Mouse (Mus musculus): Measurements from ENCODE around the gene Itga8. TPM values are rescaled to one million over a fixed set of nuclear protein-coding genes. Genes with fewer than 3 reads are reported as not detected.

Itga8 gene
- polyA plus RNA-seq, 1 experiment from 2014 or later = 8.1 TPM

DNA sequence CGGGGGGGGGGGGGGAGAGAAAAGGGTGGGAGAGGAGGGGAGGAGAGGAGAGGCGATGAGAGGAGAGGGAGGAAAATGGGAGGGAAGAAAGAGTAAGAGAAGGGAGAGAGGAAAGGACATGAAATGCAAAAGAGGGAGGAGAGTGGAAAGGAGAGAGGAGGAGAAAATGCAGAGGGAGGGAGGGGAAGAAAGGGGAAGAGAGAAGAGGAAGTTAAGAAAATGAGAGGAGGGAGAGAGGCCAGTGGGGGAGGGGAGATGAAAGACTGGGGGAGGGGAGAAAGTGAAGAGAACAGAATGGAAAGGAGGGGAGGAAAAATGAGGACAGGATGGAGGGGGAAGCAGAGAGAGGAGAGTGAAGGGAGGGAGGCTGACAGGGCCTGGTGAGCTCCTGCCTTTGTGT is 74.5 kb downstream of the Itga8 start:
- DNase-seq (ENCODE audit: low spot score) (no peak), ATAC-seq (replicated peaks; ENCODE audit: low FRiP score) (no peak)
- Histone ChIP-seq H3K4me3 (ENCODE audit: low read depth, low read length) (no peak overlapping the region), H3K36me3 (ENCODE audit: control insufficient read depth, insufficient read depth, low read length) (no peaks in the 10 kb centered on the region), H3K4me2 (no peak overlapping the region), H3K4me1 (replicated peaks; ENCODE audit: control insufficient read depth, insufficient read depth, low read length) (no peaks in the 10 kb centered on the region), H3K9me3 (ENCODE audit: control insufficient read depth, low read length) (no peaks in the 10 kb centered on the region), H3K9ac (ENCODE audit: low read depth, low read length) (no peak overlapping the region), H3K27me3 (replicated peaks; ENCODE audit: control insufficient read depth, insufficient read depth, low read length) (no peaks in the 10 kb centered on the region), H3K27ac (ENCODE audit: low read depth, low read length) (no peak overlapping the region)
- 48% methylated on average over 2 of the region's 2 CpGs for WGBS

- Histone ChIP-seq H3K4me1 (replicated peaks; ENCODE audit: control insufficient read depth, insufficient read depth, low read length) (no peaks in the 10 kb centered on the region), H3K36me3 (ENCODE audit: control insufficient read depth, insufficient read depth, low read length) (no peaks in the 10 kb centered on the region), H3K4me3 (ENCODE audit: low read depth, low read length) (no peak overlapping the region), H3K4me2 (no peak overlapping the region), H3K27me3 (replicated peaks; ENCODE audit: control insufficient read depth, insufficient read depth, low read length) (no peaks in the 10 kb centered on the region), H3K9me3 (ENCODE audit: control insufficient read depth, low read length) (no peaks in the 10 kb centered on the region), H3K9ac (ENCODE audit: low read depth, low read length) (no peak overlapping the region), H3K27ac (ENCODE audit: low read depth, low read length) (no peak overlapping the region)
- ATAC-seq (replicated peaks; ENCODE audit: low FRiP score) (no peak), DNase-seq (ENCODE audit: low spot score) (no peak)
- WGBS = 53% methylated on average over 1 of the region's 1 CpGs
These were observed 75.4 kb downstream of the Itga8 start for GRCm38 (mm10) chr2:12226367-12226766.

DNA sequence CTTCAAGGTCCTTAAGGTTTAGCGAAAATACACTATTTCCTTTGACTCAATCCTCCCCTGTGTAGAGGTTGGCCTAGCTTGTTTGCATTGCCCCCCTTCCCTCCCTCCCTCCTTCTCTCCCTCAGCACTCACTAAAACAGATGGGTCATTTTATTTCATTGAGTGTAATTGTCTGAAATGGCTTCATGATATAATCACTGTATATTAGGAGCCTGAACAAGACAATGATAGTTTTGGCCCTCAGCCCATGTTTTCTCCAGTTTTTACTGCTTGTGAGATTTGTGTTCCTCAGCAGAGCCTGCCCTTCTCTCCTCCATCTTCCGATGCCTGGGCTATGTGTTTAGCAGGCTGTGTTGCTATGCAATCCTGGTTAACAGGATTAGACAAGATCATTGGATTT is 80.1 kb downstream of the Itga8 start:
- no peak overlapping the region for H3K4me2 ChIP-seq
- H3K27ac ChIP-seq (ENCODE audit: low read depth, low read length) = no peak overlapping the region
- no peaks in the 10 kb centered on the region for H3K27me3 ChIP-seq (replicated peaks; ENCODE audit: control insufficient read depth, insufficient read depth, low read length)
- H3K9me3 ChIP-seq (ENCODE audit: control insufficient read depth, low read length) = no peaks in the 10 kb centered on the region
- H3K4me1 ChIP-seq (replicated peaks; ENCODE audit: control insufficient read depth, insufficient read depth, low read length) = no peaks in the 10 kb centered on the region
- WGBS = 76% methylated on average over 2 of the region's 2 CpGs
- H3K36me3 ChIP-seq (ENCODE audit: control insufficient read depth, insufficient read depth, low read length) = no peaks in the 10 kb centered on the region
- H3K9ac ChIP-seq (ENCODE audit: low read depth, low read length) = no peak overlapping the region
- H3K4me3 ChIP-seq (ENCODE audit: low read depth, low read length) = no peak overlapping the region
- DNase-seq (ENCODE audit: low spot score) (no peak), ATAC-seq (replicated peaks; ENCODE audit: low FRiP score) (no peak)

- ATAC-seq (replicated peaks; ENCODE audit: low FRiP score) = no peak
- DNase-seq (ENCODE audit: low spot score) = no peak
- Histone ChIP-seq H3K9ac (ENCODE audit: low read depth, low read length) (no peak overlapping the region), H3K4me2 (no peak overlapping the region), H3K4me3 (ENCODE audit: low read depth, low read length) (no peak overlapping the region), H3K27ac (ENCODE audit: low read depth, low read length) (no peak overlapping the region), H3K4me1 (replicated peaks; ENCODE audit: control insufficient read depth, insufficient read depth, low read length) (no peaks in the 10 kb centered on the region), H3K9me3 (ENCODE audit: control insufficient read depth, low read length) (no peaks in the 10 kb centered on the region), H3K27me3 (replicated peaks; ENCODE audit: control insufficient read depth, insufficient read depth, low read length) (no peaks in the 10 kb centered on the region), H3K36me3 (ENCODE audit: control insufficient read depth, insufficient read depth, low read length) (no peaks in the 10 kb centered on the region)
- 87% methylated on average over 4 of the region's 4 CpGs for WGBS
These were observed 88.3 kb downstream of the Itga8 start for GRCm38 (mm10) chr2:12213464-12213790.

DNA sequence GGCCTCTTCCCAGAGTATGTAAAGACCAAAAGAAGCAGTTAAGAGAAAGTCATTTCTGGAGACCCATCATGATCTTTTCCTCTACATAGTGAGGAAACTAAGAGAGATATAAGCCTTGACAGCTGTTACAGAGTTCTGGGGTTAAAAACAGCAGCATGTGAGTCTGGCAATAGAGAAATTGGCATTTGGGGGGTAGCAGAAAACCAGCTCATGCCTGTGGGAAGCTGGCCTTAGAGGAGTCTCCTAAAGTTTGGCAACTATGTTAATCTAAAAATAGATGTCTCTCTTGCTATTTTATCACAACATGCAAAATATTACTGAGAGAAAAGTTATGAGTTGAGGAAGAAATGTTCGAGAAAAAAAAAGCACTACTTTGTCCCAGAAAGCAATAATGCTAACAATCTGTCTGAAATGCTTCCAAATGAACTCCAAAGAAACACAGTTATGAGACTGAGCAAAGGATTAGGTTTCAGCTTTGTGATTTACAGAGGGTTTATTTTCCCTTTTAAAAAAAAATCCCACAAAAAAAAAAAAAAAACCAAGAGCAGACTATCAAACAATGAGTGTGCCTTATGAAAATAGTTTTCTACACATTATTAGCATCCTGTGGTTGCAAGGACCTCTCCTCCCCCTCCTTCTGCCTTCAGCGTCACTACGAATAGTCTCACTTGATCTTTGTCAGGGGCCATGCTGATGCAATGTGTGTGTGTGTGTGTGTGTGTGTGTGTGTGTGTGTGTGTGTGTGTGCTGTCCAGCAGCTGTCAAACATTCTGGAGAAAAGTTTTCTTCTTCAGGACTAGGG is 88.9 kb downstream of the Itga8 start:
- no peaks in the 10 kb centered on the region for H3K9me3 ChIP-seq (ENCODE audit: control insufficient read depth, low read length)
- ATAC-seq (replicated peaks; ENCODE audit: low FRiP score) = no peak
- H3K9ac ChIP-seq (ENCODE audit: low read depth, low read length) = no peak overlapping the region
- H3K4me1 ChIP-seq (replicated peaks; ENCODE audit: control insufficient read depth, insufficient read depth, low read length) = no peaks in the 10 kb centered on the region
- H3K27me3 ChIP-seq (replicated peaks; ENCODE audit: control insufficient read depth, insufficient read depth, low read length) = no peaks in the 10 kb centered on the region
- H3K4me2 ChIP-seq = no peak overlapping the region
- no peaks in the 10 kb centered on the region for H3K36me3 ChIP-seq (ENCODE audit: control insufficient read depth, insufficient read depth, low read length)
- 62% methylated on average over 3 of the region's 3 CpGs for WGBS
- no peak for DNase-seq (ENCODE audit: low spot score)
- H3K4me3 ChIP-seq (ENCODE audit: low read depth, low read length) = no peak overlapping the region
- no peak overlapping the region for H3K27ac ChIP-seq (ENCODE audit: low read depth, low read length)

GRCm38 (mm10) chr2:12208142-12208541 is 93.6 kb downstream of the Itga8 start:
- Histone ChIP-seq H3K27me3 (replicated peaks; ENCODE audit: control insufficient read depth, insufficient read depth, low read length) (no peaks in the 10 kb centered on the region), H3K4me3 (ENCODE audit: low read depth, low read length) (no peak overlapping the region), H3K27ac (ENCODE audit: low read depth, low read length) (no peak overlapping the region), H3K9ac (ENCODE audit: low read depth, low read length) (no peak overlapping the region), H3K36me3 (ENCODE audit: control insufficient read depth, insufficient read depth, low read length) (no peaks in the 10 kb centered on the region), H3K9me3 (ENCODE audit: control insufficient read depth, low read length) (no peaks in the 10 kb centered on the region), H3K4me1 (replicated peaks; ENCODE audit: control insufficient read depth, insufficient read depth, low read length) (no peaks in the 10 kb centered on the region), H3K4me2 (no peak overlapping the region)
- DNase-seq (ENCODE audit: low spot score) (no peak), ATAC-seq (replicated peaks; ENCODE audit: low FRiP score) (no peak)
- WGBS = 57% methylated on average over 6 of the region's 6 CpGs

- DNase-seq (ENCODE audit: low spot score) = no peak
- no peak overlapping the region for H3K27ac ChIP-seq (ENCODE audit: low read depth, low read length)
- H3K4me3 ChIP-seq (ENCODE audit: low read depth, low read length) = no peak overlapping the region
- H3K27me3 ChIP-seq (replicated peaks; ENCODE audit: control insufficient read depth, insufficient read depth, low read length) = no peaks in the 10 kb centered on the region
- no peaks in the 10 kb centered on the region for H3K4me1 ChIP-seq (replicated peaks; ENCODE audit: control insufficient read depth, insufficient read depth, low read length)
- no peaks in the 10 kb centered on the region for H3K36me3 ChIP-seq (ENCODE audit: control insufficient read depth, insufficient read depth, low read length)
- ATAC-seq (replicated peaks; ENCODE audit: low FRiP score) = no peak
- H3K4me2 ChIP-seq = no peak overlapping the region
- H3K9me3 ChIP-seq (ENCODE audit: control insufficient read depth, low read length) = no peaks in the 10 kb centered on the region
- H3K9ac ChIP-seq (ENCODE audit: low read depth, low read length) = no peak overlapping the region
- WGBS = 37% methylated on average over 5 of the region's 5 CpGs
These were observed 95.4 kb downstream of the Itga8 start for GRCm38 (mm10) chr2:12206353-12206752.

DNA sequence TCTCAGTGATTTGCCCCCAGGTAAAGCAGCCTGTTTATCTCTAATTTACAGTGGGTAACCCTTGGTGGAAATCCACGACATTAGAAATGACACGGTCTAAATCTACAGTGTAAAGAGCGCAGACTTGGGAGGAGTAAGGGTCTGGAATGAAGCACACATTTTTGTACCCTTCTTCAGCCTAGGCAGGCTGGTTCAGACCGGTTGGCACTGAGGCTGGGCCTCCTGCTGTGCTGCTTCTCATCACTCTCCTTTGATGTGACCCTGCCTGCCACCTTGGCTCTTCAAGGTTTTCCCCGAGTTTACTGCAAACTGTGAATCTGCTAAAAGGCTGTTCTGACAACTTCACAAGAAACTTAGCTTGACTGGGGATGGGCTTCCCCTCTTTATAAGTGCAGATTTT is 95.8 kb downstream of the Itga8 start:
- Histone ChIP-seq H3K36me3 (ENCODE audit: control insufficient read depth, insufficient read depth, low read length) (no peaks in the 10 kb centered on the region), H3K27me3 (replicated peaks; ENCODE audit: control insufficient read depth, insufficient read depth, low read length) (no peaks in the 10 kb centered on the region), H3K9ac (ENCODE audit: low read depth, low read length) (no peak overlapping the region), H3K4me3 (ENCODE audit: low read depth, low read length) (no peak overlapping the region), H3K9me3 (ENCODE audit: control insufficient read depth, low read length) (no peaks in the 10 kb centered on the region), H3K4me2 (no peak overlapping the region), H3K4me1 (replicated peaks; ENCODE audit: control insufficient read depth, insufficient read depth, low read length) (no peaks in the 10 kb centered on the region), H3K27ac (ENCODE audit: low read depth, low read length) (no peak overlapping the region)
- DNase-seq (ENCODE audit: low spot score) (no peak), ATAC-seq (replicated peaks; ENCODE audit: low FRiP score) (no peak)
- WGBS = 44% methylated on average over 5 of the region's 5 CpGs

DNA sequence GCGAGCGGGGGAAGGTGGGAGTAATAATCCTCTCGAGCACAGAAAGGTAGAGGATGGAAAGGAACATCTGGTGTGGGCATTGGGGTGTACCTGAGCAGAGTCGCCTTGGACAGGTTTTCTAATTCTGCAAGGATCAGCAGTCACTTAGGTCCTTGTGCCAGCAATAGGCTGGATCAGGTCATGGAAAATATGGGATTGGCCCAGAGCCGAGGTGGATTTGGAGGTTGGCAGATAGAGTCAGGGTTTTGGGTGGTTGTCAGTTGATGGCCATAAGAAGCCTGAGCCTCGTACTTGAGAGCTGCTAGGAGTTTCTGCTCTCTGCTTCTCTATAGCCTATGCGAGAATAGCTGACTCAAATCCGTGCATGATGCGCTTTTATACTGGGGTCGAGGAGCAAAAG is 98.5 kb downstream of the Itga8 start:
- no peak overlapping the region for H3K4me2 ChIP-seq
- no peaks in the 10 kb centered on the region for H3K4me1 ChIP-seq (replicated peaks; ENCODE audit: control insufficient read depth, insufficient read depth, low read length)
- H3K9ac ChIP-seq (ENCODE audit: low read depth, low read length) = no peak overlapping the region
- no peak overlapping the region for H3K27ac ChIP-seq (ENCODE audit: low read depth, low read length)
- ATAC-seq (replicated peaks; ENCODE audit: low FRiP score) (no peak), DNase-seq (ENCODE audit: low spot score) (no peak)
- H3K36me3 ChIP-seq (ENCODE audit: control insufficient read depth, insufficient read depth, low read length) = no peaks in the 10 kb centered on the region
- H3K4me3 ChIP-seq (ENCODE audit: low read depth, low read length) = no peak overlapping the region
- WGBS = 84% methylated on average over 10 of the region's 10 CpGs
- no peaks in the 10 kb centered on the region for H3K27me3 ChIP-seq (replicated peaks; ENCODE audit: control insufficient read depth, insufficient read depth, low read length)
- H3K9me3 ChIP-seq (ENCODE audit: control insufficient read depth, low read length) = no peaks in the 10 kb centered on the region

All from liver, embryonic 11.5 days (tissue).